Mouse (Mus musculus) lung, postnatal 0 days (tissue): ENCODE data around the gene S100a6.

Experiments
- CTCF ChIP-seq: IDR thresholded peaks from 2 replicates; pipeline ENCODE4 v1.5.1; 2016; ENCODE audit warnings: antibody characterized with exemption, mild to moderate bottlenecking
- EP300 ChIP-seq: IDR thresholded peaks from 2 replicates; pipeline ENCODE4 v1.6.1; 2016; ENCODE audit warnings: antibody characterized with exemption, mild to moderate bottlenecking, control low read depth

DNA sequence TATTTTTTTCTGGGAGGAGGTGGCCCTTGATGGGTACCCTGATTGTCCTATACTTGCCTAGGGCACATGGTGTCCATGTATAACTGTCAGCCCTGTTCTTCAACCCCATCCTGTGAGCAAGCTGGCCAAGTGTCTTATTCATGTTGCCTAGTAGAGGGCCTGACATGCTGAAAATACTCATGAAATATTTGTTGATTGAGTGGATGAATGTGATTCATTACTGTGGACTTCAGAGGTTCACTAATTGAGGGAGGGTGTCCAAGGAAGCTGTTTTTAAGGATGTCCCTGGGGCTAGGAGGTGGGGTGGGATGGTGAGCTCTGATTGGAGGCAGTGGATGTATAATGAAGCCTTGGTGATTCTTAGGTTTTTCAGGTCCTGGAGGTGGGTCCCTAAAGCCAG is 41.0 kb downstream of the S100a6 start, which contains the start of gene S100a7a:
- TF ChIP-seq CTCF, result no peak
- no peak for TF ChIP-seq EP300
